Mouse (Mus musculus) stomach, postnatal 0 days (tissue): ENCODE results near the gene Bex6.

Experiments used
- CTCF ChIP-seq: IDR thresholded peaks from 2 replicates; pipeline ENCODE4 v1.5.1; 2016; ENCODE audit warnings: antibody characterized with exemption, low read depth, mild to moderate bottlenecking, moderate library complexity
- EP300 ChIP-seq: optimal IDR thresholded peaks from 2 replicates; pipeline ENCODE3; 2016; ENCODE audit warnings: antibody characterized with exemption

DNA sequence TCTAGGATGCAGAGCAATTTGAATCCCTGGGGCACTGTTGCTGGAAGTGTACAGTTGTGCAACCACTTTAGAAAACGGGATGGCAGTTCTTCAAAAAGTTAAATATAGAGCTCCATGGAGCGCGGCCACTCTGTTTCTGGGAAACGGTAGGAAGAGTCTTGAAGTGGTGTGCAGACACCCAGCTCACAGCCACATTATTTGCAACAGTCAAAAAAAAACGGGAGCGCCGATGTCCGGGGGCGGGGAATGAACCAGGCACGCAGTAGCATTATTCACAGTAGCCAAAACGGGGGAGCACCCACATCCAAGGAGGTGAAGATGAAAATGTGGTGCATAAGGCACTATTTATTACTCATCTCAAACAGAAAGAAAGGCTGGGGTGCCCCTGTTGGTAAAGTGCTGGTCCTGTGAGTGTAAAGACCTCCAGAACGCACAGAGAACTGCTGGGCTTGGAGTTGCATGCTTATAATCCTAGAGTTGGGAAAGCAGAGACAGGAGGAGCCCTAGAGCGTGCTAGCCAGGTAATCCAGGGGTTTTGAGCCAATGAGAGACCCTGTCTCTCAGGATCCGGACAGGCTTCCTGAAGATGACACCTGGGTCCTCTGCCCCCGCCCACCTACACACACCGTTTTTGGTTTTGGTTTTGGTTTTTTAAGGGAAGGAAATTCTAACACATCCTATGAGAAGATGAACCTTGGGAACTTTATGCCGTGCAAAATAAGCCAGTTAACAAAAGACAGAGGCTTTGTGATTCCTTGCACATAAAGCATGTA, 35.4 kb downstream of the Bex6 start:
- no peak for TF ChIP-seq EP300
- no peak for TF ChIP-seq CTCF
